Mouse (Mus musculus) testis, adult 2 months (tissue): Measurements from ENCODE around the gene Gse1. TPM values are rescaled to one million over a fixed set of nuclear protein-coding genes. Genes with fewer than 3 reads are reported as not detected.

ENCODE experiments used
- H3K27ac ChIP-seq: fragments of 200-500 bp; 2 replicates; pipeline ENCODE4 v1.5.1; 2012; ENCODE audit warnings: low read depth, low read length; ENCODE audit not compliant: control insufficient read depth, insufficient read depth
- H3K27me3 ChIP-seq: fragments of 200-500 bp; 2 replicates; pipeline ENCODE4 v1.6.1; 2012; ENCODE audit warnings: mild to moderate bottlenecking, low read length, moderate library complexity; ENCODE audit not compliant: control insufficient read depth, insufficient read depth
- H3K36me3 ChIP-seq: fragments of 200-500 bp; 2 replicates; pipeline ENCODE4 v1.6.1; 2012; ENCODE audit warnings: mild to moderate bottlenecking, low read length; ENCODE audit not compliant: control insufficient read depth, insufficient read depth
- H3K4me1 ChIP-seq: fragments of 200-500 bp; 2 replicates; pipeline ENCODE4 v1.6.1; 2012; ENCODE audit warnings: low read length; ENCODE audit not compliant: control insufficient read depth, insufficient read depth
- H3K4me3 ChIP-seq: fragments of 200-500 bp; 2 replicates; pipeline ENCODE4 v1.5.1; 2012; ENCODE audit warnings: low read depth, mild to moderate bottlenecking, low read length, moderate library complexity, mixed read lengths; ENCODE audit not compliant: control insufficient read depth
- CTCF ChIP-seq: fragments of 200-500 bp; IDR thresholded peaks from 2 replicates; pipeline ENCODE4 v1.5.1; 2012; ENCODE audit warnings: low read depth, mild to moderate bottlenecking, inconsistent platforms, low read length, moderate library complexity; ENCODE audit not compliant: control insufficient read depth, insufficient read depth, insufficient replicate concordance
- POLR2A ChIP-seq: fragments of 200-500 bp; IDR thresholded peaks from 2 replicates; pipeline ENCODE4 v1.6.1; 2012; ENCODE audit warnings: low read depth, mild to moderate bottlenecking, inconsistent platforms, low read length, moderate library complexity; ENCODE audit not compliant: control insufficient read depth
- polyA plus RNA-seq: library from polyadenylated mRNA; depleted of rRNA; stranded (reverse); fragments of >200 nt; gene quantifications from 2 replicates; pipeline ENCODE4 v1.2.3, GENCODE M21; 2012

Gene Gse1
- polyA plus RNA-seq, 1 experiment, result 4.0 TPM

DNA sequence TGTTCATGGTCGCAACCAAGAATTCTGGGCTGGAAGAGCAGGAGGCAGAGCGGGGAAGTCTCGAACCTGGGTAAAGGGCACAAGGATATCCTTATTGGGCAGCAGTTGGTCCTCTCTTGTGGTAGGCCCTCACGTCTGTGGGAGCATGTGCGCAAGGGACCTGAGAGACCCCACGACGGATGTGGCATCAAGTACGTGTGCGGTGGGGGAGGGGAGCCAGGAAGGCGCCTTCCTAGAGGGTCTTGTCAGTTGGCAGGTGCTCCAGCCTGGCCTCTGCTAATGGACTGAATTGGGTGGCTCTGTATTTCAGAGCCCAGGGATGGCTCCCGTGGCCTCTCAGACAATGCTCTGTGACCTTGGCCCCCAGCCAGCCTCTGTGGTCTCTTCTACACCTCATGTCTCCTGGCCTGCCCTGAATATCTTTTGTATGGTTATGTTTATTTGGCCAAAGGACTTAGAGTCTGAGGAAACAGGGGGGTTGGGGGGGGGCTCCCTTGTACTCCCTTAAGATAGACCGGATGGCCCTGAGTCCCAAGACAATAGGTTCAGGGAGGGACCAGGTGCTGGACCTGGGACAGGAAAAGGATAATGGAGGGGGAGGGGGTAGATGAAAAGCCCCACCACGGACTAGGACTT lies 245.6 kb downstream of the Gse1 start:
- Histone ChIP-seq H3K4me3 (no peak overlapping the region), H3K36me3 (no peaks in the 10 kb centered on the region), H3K27me3 (no peaks in the 10 kb centered on the region), H3K4me1 (no peaks in the 10 kb centered on the region), H3K27ac (no peak overlapping the region)
- TF ChIP-seq POLR2A (no peak), CTCF (no peak)

- H3K4me1 ChIP-seq, result no peaks in the 10 kb centered on the region
- no peaks in the 10 kb centered on the region for H3K36me3 ChIP-seq
- no peak overlapping the region for H3K27ac ChIP-seq
- no peak overlapping the region for H3K4me3 ChIP-seq
- no peaks in the 10 kb centered on the region for H3K27me3 ChIP-seq
- no peak for TF ChIP-seq POLR2A
- TF ChIP-seq CTCF, result no peak
Observed at GRCm38 (mm10) chr8:120474496-120475235, 246.4 kb downstream of the Gse1 start.

- Histone ChIP-seq H3K36me3 (no peaks in the 10 kb centered on the region), H3K27me3 (no peaks in the 10 kb centered on the region), H3K4me1 (no peaks in the 10 kb centered on the region), H3K4me3 (no peak overlapping the region), H3K27ac (no peak overlapping the region)
- no peak for TF ChIP-seq CTCF
- TF ChIP-seq POLR2A, result no peak
Observed at GRCm38 (mm10) chr8:120475462-120476201, 247.4 kb downstream of the Gse1 start.

- Histone ChIP-seq H3K36me3 (no peaks in the 10 kb centered on the region), H3K27me3 (no peaks in the 10 kb centered on the region), H3K27ac (no peak overlapping the region), H3K4me1 (no peaks in the 10 kb centered on the region), H3K4me3 (no peak overlapping the region)
- TF ChIP-seq POLR2A (no peak), CTCF (no peak)
Observed at GRCm38 (mm10) chr8:120476711-120477575, 248.7 kb downstream of the Gse1 start.

DNA sequence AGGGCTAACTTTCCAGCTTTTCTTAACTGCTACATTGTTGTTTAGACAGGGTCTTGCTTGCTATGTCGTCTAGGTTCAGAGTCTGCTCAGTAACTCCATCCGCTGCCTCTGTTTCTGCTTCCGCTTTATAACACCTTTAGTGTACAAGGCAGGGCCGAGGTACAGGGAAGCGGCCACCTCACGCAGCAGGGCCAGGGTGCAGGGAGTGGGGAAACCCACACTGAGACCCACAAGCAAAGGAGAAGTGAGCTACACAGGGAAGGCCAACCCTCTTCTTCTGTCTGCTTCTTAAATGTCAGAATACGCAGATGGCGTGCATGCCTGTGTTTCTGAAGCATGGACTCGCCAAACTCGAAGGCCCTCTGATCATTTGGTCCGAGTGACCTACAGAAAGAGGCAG lies 250.5 kb downstream of the Gse1 start:
- TF ChIP-seq POLR2A, result no peak
- no peak for TF ChIP-seq CTCF
- Histone ChIP-seq H3K4me1 (no peaks in the 10 kb centered on the region), H3K27ac (no peak overlapping the region), H3K4me3 (no peak overlapping the region), H3K36me3 (no peaks in the 10 kb centered on the region), H3K27me3 (no peaks in the 10 kb centered on the region)

DNA sequence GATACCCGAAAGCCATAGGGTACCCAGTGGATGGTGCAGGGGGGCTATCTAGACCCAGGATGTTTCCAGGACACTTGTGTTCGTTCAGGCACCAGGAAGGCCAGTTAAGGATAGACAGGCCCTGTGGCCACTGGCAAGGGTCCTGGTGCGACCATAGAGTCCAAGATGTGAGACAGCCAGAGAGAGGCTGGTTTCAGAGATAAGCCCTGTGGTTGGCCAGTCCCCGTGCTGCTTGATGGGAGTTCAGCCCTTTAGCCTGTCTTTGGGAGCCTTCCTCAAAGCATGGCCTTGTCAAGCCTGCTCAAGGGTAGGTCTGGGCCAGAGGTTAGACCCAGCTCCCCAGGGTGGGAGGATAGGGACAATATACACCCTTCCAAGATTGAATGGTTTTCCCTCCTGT lies 251.4 kb downstream of the Gse1 start:
- TF ChIP-seq CTCF (no peak), POLR2A (no peak)
- H3K4me1 ChIP-seq, result no peaks in the 10 kb centered on the region
- H3K27me3 ChIP-seq, result no peaks in the 10 kb centered on the region
- H3K27ac ChIP-seq, result no peak overlapping the region
- H3K4me3 ChIP-seq, result no peak overlapping the region
- no peaks in the 10 kb centered on the region for H3K36me3 ChIP-seq

- no peak overlapping the region for H3K27ac ChIP-seq
- H3K4me1 ChIP-seq, result peaks cover 3% of the 10 kb centered on the region; the same call in 1 of the 2 replicates
- no peak overlapping the region for H3K4me3 ChIP-seq
- no peaks in the 10 kb centered on the region for H3K27me3 ChIP-seq
- H3K36me3 ChIP-seq, result no peaks in the 10 kb centered on the region
- TF ChIP-seq CTCF, result no peak
- TF ChIP-seq POLR2A, result no peak
Observed at GRCm38 (mm10) chr8:120482015-120482689, 253.9 kb downstream of the Gse1 start.
